Mouse (Mus musculus): ENCODE measurements around the gene Slc9a9.

The Slc9a9 gene

GRCm38 (mm10) chr9:94821268-94821667, 151.6 kb downstream of the Slc9a9 start:
- DNase-seq (ENCODE audit: extremely low read depth, low read depth, low spot score), result no peak

GRCm38 (mm10) chr9:94833836-94834235, 164.1 kb downstream of the Slc9a9 start:
- DNase-seq (ENCODE audit: extremely low read depth, low read depth, low spot score), result no peak

- DNase-seq (ENCODE audit: extremely low read depth, low read depth, low spot score), result no peak
Measured at GRCm38 (mm10) chr9:94837384-94837783, 167.7 kb downstream of the Slc9a9 start.

- DNase-seq (ENCODE audit: extremely low read depth, low read depth, low spot score), result no peak
Measured at GRCm38 (mm10) chr9:94838479-94839031, 168.8 kb downstream of the Slc9a9 start.

- DNase-seq (ENCODE audit: extremely low read depth, low read depth, low spot score), result no peak
Measured at GRCm38 (mm10) chr9:94839204-94839603, 169.5 kb downstream of the Slc9a9 start.

GRCm38 (mm10) chr9:94840398-94840797, 170.7 kb downstream of the Slc9a9 start:
- no peak for DNase-seq (ENCODE audit: extremely low read depth, low read depth, low spot score)

- DNase-seq (ENCODE audit: extremely low read depth, low read depth, low spot score), result no peak
Measured at GRCm38 (mm10) chr9:94840972-94841371, 171.3 kb downstream of the Slc9a9 start.

GRCm38 (mm10) chr9:94844176-94844575, 174.5 kb downstream of the Slc9a9 start:
- DNase-seq (ENCODE audit: extremely low read depth, low read depth, low spot score), result no peak

- no peak for DNase-seq (ENCODE audit: extremely low read depth, low read depth, low spot score)
Measured at GRCm38 (mm10) chr9:94847624-94848023, 177.9 kb downstream of the Slc9a9 start.

- DNase-seq (ENCODE audit: extremely low read depth, low read depth, low spot score), result no peak
Measured at GRCm38 (mm10) chr9:94851550-94851949, 181.8 kb downstream of the Slc9a9 start.

- no peak for DNase-seq (ENCODE audit: extremely low read depth, low read depth, low spot score)
Measured at GRCm38 (mm10) chr9:94856093-94856492, 186.4 kb downstream of the Slc9a9 start.

GRCm38 (mm10) chr9:94868557-94868956, 198.8 kb downstream of the Slc9a9 start:
- no peak for DNase-seq (ENCODE audit: extremely low read depth, low read depth, low spot score)

GRCm38 (mm10) chr9:94869023-94869799, 199.5 kb downstream of the Slc9a9 start:
- DNase-seq (ENCODE audit: extremely low read depth, low read depth, low spot score), result no peak

- no peak for DNase-seq (ENCODE audit: extremely low read depth, low read depth, low spot score)
Measured at GRCm38 (mm10) chr9:94882517-94882916, 212.8 kb downstream of the Slc9a9 start.

GRCm38 (mm10) chr9:94883435-94883834, 213.7 kb downstream of the Slc9a9 start:
- no peak for DNase-seq (ENCODE audit: extremely low read depth, low read depth, low spot score)

- DNase-seq (ENCODE audit: extremely low read depth, low read depth, low spot score), result no peak
Measured at GRCm38 (mm10) chr9:94885151-94885550, 215.4 kb downstream of the Slc9a9 start.

GRCm38 (mm10) chr9:94889647-94890046, 219.9 kb downstream of the Slc9a9 start:
- no peak for DNase-seq (ENCODE audit: extremely low read depth, low read depth, low spot score)

- DNase-seq (ENCODE audit: extremely low read depth, low read depth, low spot score), result no peak
Measured at GRCm38 (mm10) chr9:94895882-94896281, 226.2 kb downstream of the Slc9a9 start.

GRCm38 (mm10) chr9:94904180-94904579, 234.5 kb downstream of the Slc9a9 start:
- DNase-seq (ENCODE audit: extremely low read depth, low read depth, low spot score), result no peak

- DNase-seq (ENCODE audit: extremely low read depth, low read depth, low spot score), result no peak
Measured at GRCm38 (mm10) chr9:94907020-94907610, 237.4 kb downstream of the Slc9a9 start.

- no peak for DNase-seq (ENCODE audit: extremely low read depth, low read depth, low spot score)
Measured at GRCm38 (mm10) chr9:94912071-94912470, 242.4 kb downstream of the Slc9a9 start.

GRCm38 (mm10) chr9:94922062-94922461, 252.4 kb downstream of the Slc9a9 start:
- no peak for DNase-seq (ENCODE audit: extremely low read depth, low read depth, low spot score)

All from fat pad, adult 2 months (tissue).